Comparison of ENCODE assay signal across 19 mouse cellular contexts in the genomic region with DNA sequence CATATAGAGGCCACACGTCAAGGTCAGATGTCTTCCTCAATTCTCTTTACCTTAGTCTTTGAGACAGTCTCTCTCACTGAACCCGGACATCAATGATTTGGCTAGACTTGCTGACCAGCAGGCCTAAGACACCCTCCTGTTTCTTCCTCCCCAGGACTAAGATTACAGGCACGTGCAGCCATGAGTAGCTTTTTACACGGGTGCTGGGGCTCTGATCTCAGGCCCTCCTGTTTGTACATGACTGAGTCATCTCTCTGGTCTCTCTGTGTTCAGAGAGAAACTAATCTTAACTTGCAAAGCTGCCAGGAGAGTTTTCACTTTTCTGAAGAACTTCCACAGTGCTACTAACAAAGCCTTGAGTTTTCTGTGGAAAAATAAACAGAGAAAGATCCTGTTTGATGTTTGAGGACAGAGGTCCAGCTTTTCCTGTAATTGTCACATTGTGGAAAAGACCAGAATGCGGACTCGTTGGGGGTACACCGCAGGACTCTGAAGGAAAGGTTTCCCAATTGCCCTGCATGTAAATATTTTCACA.
A peak's percentile ranks its signal among the peaks of the same experiment; 100 is the strongest.
DNase-seq lines count a peak whose midpoint lies in the region; ATAC-seq and TF ChIP-seq lines count a peak whose summit lies in the region.
"Had no signal": no experiment of that assay in that cellular context is flagged by ENCODE, and none has a peak within 500 bp of the region (broad histone marks: within the 10 kb centered on the region; RNA-seq: fewer than 3 reads in every experiment).

No protein-coding gene starts in this region.

- H3K27me3 ChIP-seq in heart, embryonic 13.5 days (replicated peaks): no peaks in the 10 kb centered on the region
- no peaks in the 10 kb centered on the region for H3K27me3 ChIP-seq in kidney, postnatal 0 days (ENCODE audit: insufficient read depth, low read length)
- no peaks in the 10 kb centered on the region for H3K27me3 ChIP-seq in midbrain, embryonic 16.5 days (ENCODE audit: control insufficient read depth, insufficient read depth, low read depth, low read length)
- H3K27me3 ChIP-seq: hindbrain, embryonic 15.5 days had no signal

- no peak overlapping the region for H3K4me2 ChIP-seq in heart, embryonic 13.5 days
- H3K4me2 ChIP-seq in kidney, postnatal 0 days (ENCODE audit: low read length): no peak overlapping the region
- no peak overlapping the region for H3K4me2 ChIP-seq in midbrain, embryonic 16.5 days (ENCODE audit: low read length)
- H3K4me2 ChIP-seq: hindbrain, embryonic 15.5 days had no signal

- no peak overlapping the region for H3K4me3 ChIP-seq in heart, embryonic 13.5 days
- no peak overlapping the region for H3K4me3 ChIP-seq in kidney, postnatal 0 days (replicated peaks; ENCODE audit: low read depth, low read length)
- no peak overlapping the region for H3K4me3 ChIP-seq in embryonic fibroblast, embryonic 13.5 days (ENCODE audit: insufficient read depth, low read length)
- no peak overlapping the region for H3K4me3 ChIP-seq in midbrain, embryonic 16.5 days (ENCODE audit: low read depth, low read length)
- H3K4me3 ChIP-seq: hindbrain, embryonic 15.5 days; midbrain, embryonic 10.5 days had no signal

- no peak for TF ChIP-seq POLR2A in brain, embryonic 14.5 days (IDR thresholded peaks at IDR 0.05; ENCODE audit: borderline replicate concordance, extremely low read depth, insufficient read depth, insufficient read length, poor library complexity, severe bottlenecking)
- no peak for TF ChIP-seq POLR2A in embryonic fibroblast, embryonic 13.5 days (IDR thresholded peaks at IDR 0.05; ENCODE audit: low read depth, low read length)

- H3K9ac ChIP-seq in heart, embryonic 13.5 days: peak overlapping the region; percentile 6; the same call in 1 of the 2 replicates
- no peak overlapping the region for H3K9ac ChIP-seq in kidney, postnatal 0 days (ENCODE audit: low read depth, low read length)
- no peak overlapping the region for H3K9ac ChIP-seq in midbrain, embryonic 16.5 days (ENCODE audit: low read depth, low read length)
- H3K9ac ChIP-seq: hindbrain, embryonic 15.5 days had no signal

- ATAC-seq in heart, embryonic 13.5 days (ENCODE audit: extremely low read depth, insufficient number of reproducible peaks, low FRiP score, low TSS enrichment): no peak; the same call in 1 of the 2 replicates
- ATAC-seq in kidney, postnatal 0 days (replicated peaks; ENCODE audit: low FRiP score, low read depth): no peak
- no peak for ATAC-seq in midbrain, embryonic 16.5 days
- ATAC-seq: forebrain, embryonic 16.5 days had no signal

- peaks cover 69% of the 10 kb centered on the region for H3K4me1 ChIP-seq in heart, embryonic 13.5 days
- peaks cover 12% of the 10 kb centered on the region for H3K4me1 ChIP-seq in kidney, postnatal 0 days (replicated peaks; ENCODE audit: insufficient read depth, low read length)
- peaks cover 13% of the 10 kb centered on the region for H3K4me1 ChIP-seq in embryonic fibroblast, embryonic 13.5 days (ENCODE audit: control insufficient read depth, insufficient read depth, low read length)
- H3K4me1 ChIP-seq in midbrain, embryonic 16.5 days (ENCODE audit: control insufficient read depth, insufficient read depth, low read length): peaks cover 8% of the 10 kb centered on the region

- H3K36me3 ChIP-seq in heart, embryonic 13.5 days: peaks cover 29% of the 10 kb centered on the region
- no peaks in the 10 kb centered on the region for H3K36me3 ChIP-seq in kidney, postnatal 0 days (ENCODE audit: insufficient read depth, low read length)
- no peaks in the 10 kb centered on the region; the same call in 1 of the 2 replicates for H3K36me3 ChIP-seq in midbrain, embryonic 16.5 days (ENCODE audit: control insufficient read depth, insufficient read depth, low read length)
- H3K36me3 ChIP-seq: midbrain, embryonic 10.5 days had no signal

- H3K27ac ChIP-seq in heart, embryonic 13.5 days (replicated peaks): peak overlapping the region; percentile 86
- no peak overlapping the region for H3K27ac ChIP-seq in kidney, postnatal 0 days
- peak overlapping the region; percentile 81 for H3K27ac ChIP-seq in embryonic fibroblast, embryonic 13.5 days (ENCODE audit: insufficient read depth, low read length)
- H3K27ac ChIP-seq in midbrain, embryonic 16.5 days (ENCODE audit: low read length): no peak overlapping the region
- H3K27ac ChIP-seq: hindbrain, embryonic 15.5 days; midbrain, embryonic 10.5 days had no signal

- no peak for DNase-seq in heart, postnatal 4 days
- peak; percentile 24 for DNase-seq in kidney, postnatal 0 days (ENCODE audit: low spot score)
- DNase-seq in kidney, postnatal 36 days: no peak
- peak; percentile 23 for DNase-seq in brain, embryonic 14.5 days (ENCODE audit: low read depth)
- no peak for DNase-seq in layer of hippocampus, postnatal 10 days (ENCODE audit: low spot score in 2 of 2)
- DNase-seq: adrenal gland, postnatal 10 days; cerebellum, postnatal 25 days; gastrocnemius, postnatal 25 days; kidney, postnatal 14 days; layer of hippocampus, postnatal 36 days; lung, adult 18-20 months; right cerebral cortex, postnatal 14 days had no signal

- H3K9me3 ChIP-seq in heart, embryonic 13.5 days: no peaks in the 10 kb centered on the region
- no peaks in the 10 kb centered on the region for H3K9me3 ChIP-seq in kidney, postnatal 0 days (replicated peaks; ENCODE audit: low read length)
- no peaks in the 10 kb centered on the region for H3K9me3 ChIP-seq in midbrain, embryonic 16.5 days (replicated peaks; ENCODE audit: control insufficient read depth, low read length, poor library complexity, severe bottlenecking)
- H3K9me3 ChIP-seq: G1E; hindbrain, embryonic 15.5 days; midbrain, embryonic 10.5 days had no signal

- TF ChIP-seq CTCF in kidney, postnatal 0 days (IDR thresholded peaks at IDR 0.05; ENCODE audit: low read depth): no peak
- no peak for TF ChIP-seq CTCF in brain, embryonic 14.5 days (IDR thresholded peaks at IDR 0.05; ENCODE audit: borderline replicate concordance, extremely low read depth, insufficient read depth, insufficient read length)
- no peak for TF ChIP-seq CTCF in embryonic fibroblast, embryonic 13.5 days (IDR thresholded peaks at IDR 0.05; ENCODE audit: borderline replicate concordance, insufficient read depth, low read length)

- 52% methylated on average over 7 of the region's 7 CpGs for WGBS in heart, embryonic 13.5 days
- WGBS in kidney, postnatal 0 days: 57% methylated on average over 7 of the region's 7 CpGs
- WGBS in midbrain, embryonic 16.5 days: 74% methylated on average over 7 of the region's 7 CpGs

Comparison
In these comparisons a context has a peak if more than half of its experiments do, and no peak if none do; other contexts are left out.
1. DNase-seq: peak in kidney, postnatal 0 days (single experiment) and brain, embryonic 14.5 days (single experiment); none in heart, postnatal 4 days (single experiment), kidney, postnatal 36 days (0 of 2) and layer of hippocampus, postnatal 10 days (0 of 2).
2. H3K27ac ChIP-seq: peak in heart, embryonic 13.5 days (single experiment) and embryonic fibroblast, embryonic 13.5 days (single experiment); none in kidney, postnatal 0 days (single experiment) and midbrain, embryonic 16.5 days (single experiment).